Mouse (Mus musculus) CH12F3 (cell line): ENCODE data around the gene Rbbp8nl.
"Not testable (repeated sequence)": the region's sequence is repeated elsewhere in the genome, so short reads cannot be mapped to it uniquely, and the experiment has no call there.

ENCODE experiments used
- in situ Hi-C: fragments of 300-500 bp; cut with MboI; formaldehyde crosslinking; loops from 2 replicates; pipeline ENCODE4 v1.14.3; 2020; ENCODE audit warnings: low sequenced_read_pairs

Rbbp8nl gene

DNA sequence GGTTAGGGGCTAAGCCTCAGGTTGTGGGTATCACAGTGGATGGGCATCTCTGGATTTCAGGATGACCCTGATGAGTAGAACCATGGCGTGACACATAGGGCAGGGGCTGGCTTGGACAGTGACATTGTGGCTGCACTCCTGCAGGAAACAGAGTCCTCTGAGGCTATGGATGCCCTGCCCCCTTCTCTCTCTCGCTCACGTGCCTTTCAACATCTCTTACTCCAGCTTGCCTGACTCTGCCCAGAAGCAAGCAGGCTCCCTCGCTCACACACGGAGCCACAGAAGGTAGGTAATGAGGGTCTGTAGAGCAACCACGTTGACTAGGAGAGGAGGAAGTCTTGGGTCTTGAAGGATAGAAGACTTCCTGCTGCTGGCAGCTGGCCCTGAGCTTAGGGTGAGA is 824 bp upstream of the Rbbp8nl start:
- in situ Hi-C loops = no loop called here

DNA sequence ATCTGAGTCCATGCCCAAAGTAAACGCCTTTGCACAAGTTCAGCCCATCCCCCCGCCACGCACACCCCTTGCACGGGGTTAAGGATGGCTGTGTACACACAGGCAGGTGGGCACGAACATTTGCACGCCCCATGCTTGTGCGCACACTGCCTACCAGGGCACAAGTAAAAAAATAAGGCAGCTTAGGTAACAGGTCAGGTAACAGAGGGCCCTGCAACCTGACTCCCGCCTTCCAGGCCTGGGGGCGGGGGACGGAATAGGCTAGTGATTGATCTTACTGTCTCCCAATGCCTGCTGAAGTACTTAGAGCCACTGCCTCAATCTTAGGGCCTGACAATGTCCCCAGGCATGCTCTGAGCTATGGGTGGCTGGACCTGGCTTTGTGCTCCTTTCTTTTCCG is 713 bp downstream of the Rbbp8nl start:
- in situ Hi-C loops = no loop called here

DNA sequence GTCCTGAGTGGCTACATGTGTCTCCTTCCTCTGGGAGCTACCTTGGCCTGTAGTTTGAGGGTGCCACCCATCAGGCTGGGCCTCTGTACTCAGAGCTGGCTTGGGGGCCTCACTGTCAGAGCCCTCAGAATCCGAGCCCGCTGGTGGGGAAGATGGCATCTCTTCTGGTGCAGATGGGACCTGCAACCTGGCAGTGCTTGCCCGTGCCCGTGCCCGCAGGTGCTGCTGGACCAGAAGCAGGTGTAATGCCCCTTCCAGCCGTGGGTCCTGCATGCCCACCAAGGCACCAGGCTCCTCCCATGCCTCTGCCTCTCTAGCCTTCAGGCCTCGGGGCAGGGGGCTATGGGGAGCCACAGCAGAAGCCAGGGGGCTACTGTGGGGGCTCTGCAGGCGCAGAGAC is 10.4 kb downstream of the Rbbp8nl start:
- in situ Hi-C loops = no loop called here

GRCm38 (mm10) chr2:180277773-180278320 is 11.8 kb downstream of the Rbbp8nl start:
- in situ Hi-C loops = no loop called here

DNA sequence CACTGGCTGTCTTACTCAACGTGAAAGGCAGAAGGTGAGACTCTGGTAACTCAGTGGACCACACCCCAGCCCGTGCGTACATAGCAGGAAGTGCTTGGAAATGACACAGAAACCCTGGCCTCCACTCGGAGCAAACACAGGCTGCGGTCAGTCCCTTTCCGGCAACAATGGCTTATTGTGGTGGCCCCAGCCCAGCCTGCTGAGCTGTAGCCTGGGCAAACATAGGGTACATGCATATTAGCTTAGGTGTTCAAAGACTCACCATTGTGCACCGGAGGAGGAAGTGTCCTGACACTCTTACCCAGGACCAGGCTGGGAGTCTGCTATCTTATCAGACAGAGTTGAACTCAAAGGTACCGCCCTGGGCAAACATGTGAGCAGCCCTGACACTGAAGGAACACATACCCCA is 12.8 kb downstream of the Rbbp8nl start:
- in situ Hi-C loops = no loop called here

DNA sequence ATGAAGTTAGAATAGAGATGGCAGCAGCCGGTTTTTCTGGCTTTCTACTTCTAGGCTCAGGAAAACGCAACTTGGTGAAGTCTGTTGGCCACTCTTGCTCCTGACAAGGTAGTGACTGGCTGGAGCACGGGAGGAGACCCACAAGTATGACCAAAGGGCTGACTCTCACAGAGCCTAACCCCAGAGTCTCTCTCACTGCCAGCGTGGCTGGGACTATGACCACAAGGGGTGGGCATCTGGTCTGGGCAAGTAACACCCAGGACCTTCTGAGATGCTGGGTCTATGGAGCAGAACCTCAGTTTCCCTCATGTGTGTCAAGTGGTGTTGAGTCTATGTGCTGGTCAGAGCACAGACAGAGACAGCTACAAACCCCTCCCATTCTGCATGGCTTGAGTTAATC is 13.3 kb downstream of the Rbbp8nl start:
- in situ Hi-C loops = no loop called here

DNA sequence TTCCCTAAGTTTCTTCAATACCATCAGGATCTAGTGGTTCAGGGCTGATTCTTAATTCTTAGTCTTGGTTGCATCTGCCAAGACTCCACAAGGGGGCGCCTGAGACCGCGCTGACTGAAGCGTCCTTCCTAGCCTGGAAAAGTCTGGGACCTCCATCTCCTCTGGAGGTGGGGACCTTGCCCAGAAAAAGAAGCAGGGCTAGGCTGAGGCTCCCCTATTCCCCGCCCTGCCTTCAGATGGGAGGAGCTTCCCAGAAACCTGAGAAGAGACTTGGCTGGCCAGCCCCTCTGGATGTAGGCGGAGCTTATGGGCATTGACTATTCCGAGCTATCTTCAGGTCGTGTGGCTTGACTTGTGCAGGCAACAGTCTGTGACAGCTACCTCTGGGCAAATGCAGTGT is 13.8 kb downstream of the Rbbp8nl start:
- in situ Hi-C loops = no loop called here

DNA sequence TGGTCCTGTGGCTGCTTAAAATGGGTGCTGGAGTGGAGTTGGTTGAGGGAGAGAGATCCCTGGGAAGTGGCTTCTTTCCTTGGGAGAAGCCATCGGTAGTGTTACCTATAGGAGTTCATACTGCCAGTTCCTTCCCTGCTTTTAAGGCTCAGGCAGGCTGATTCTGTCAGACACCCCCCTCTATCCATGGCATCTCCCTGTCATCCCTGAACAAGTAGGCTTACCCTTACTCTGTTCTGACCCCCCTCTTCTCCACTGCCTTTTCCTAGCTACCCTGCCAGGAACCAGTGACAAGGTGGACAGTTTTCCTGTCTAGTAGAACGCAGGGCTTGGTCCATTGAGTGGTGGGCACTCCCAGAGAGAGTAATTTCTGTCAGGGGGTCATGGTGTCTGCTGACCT is 15.2 kb downstream of the Rbbp8nl start:
- in situ Hi-C loops = loop anchor here (5.0 kb wide), 1 partner anchor 68 kb away; no protein-coding TSS in a partner anchor

GRCm38 (mm10) chr2:180273394-180274244 is 16.1 kb downstream of the Rbbp8nl start, which contains the start of gene Cables2:
TSS of gene Cables2 (minus strand) at chr2:180273496.
- in situ Hi-C loops = loop anchor here (5.0 kb wide), 1 partner anchor 69 kb away; no protein-coding TSS in a partner anchor

- in situ Hi-C loops = loop anchor here (5.0 kb wide), 1 partner anchor 69 kb away; no protein-coding TSS in a partner anchor
Observed at GRCm38 (mm10) chr2:180272884-180273321, 16.8 kb downstream of the Rbbp8nl start.

DNA sequence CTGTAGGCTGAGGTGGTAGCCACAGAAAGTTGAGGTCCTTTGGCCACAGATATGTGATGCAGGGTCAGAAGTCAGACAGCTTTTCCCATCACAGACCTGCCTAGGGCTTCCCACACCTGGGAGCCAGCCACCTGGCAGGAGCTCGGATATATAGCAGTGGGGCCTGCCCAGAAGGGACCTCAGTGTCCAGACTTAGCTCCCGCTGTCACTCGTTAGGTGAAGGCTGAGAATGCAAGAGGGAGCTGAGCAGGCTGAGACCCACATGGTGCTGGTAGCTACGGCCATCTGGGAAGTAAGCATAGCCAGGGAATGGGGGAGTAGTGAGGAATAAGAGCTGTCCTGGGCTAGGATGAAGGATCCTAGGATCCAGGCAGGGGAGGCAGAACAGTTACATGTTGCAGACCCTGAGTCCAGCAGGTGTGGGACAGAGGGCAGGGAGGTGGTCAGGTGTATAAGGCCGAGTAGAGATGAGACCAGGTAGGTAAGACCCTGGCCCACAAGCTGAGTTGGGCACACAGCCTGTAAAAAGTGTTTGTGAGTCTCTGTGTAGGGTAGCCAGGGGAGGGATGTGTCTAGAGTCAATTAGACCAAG is 17.8 kb downstream of the Rbbp8nl start:
- in situ Hi-C loops = loop anchor here (5.0 kb wide), 1 partner anchor 70 kb away; no protein-coding TSS in a partner anchor

- in situ Hi-C loops = loop anchor here (5.0 kb wide), 1 partner anchor 72 kb away; no protein-coding TSS in a partner anchor
Observed at GRCm38 (mm10) chr2:180270537-180271255, 19.0 kb downstream of the Rbbp8nl start.

DNA sequence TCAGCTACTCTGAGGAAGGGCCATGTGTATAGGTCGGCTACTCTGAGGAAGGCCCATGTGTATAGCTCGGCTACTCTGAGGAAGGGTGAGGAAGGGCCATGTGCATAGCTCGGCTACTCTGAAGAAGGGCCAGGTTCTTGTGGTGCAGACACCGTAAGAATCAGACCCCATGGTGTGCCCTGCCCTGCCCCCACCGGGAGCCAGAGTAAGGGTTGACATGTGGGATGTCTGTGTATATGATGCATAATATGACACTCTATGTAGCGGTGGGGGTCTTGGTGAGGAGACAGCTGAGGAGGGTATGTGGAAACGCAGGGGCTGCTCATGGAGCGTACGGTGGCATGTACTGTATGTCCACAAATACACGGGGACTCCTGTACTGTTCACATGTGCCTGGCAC is 20.4 kb downstream of the Rbbp8nl start:
- in situ Hi-C loops = no loop called here

DNA sequence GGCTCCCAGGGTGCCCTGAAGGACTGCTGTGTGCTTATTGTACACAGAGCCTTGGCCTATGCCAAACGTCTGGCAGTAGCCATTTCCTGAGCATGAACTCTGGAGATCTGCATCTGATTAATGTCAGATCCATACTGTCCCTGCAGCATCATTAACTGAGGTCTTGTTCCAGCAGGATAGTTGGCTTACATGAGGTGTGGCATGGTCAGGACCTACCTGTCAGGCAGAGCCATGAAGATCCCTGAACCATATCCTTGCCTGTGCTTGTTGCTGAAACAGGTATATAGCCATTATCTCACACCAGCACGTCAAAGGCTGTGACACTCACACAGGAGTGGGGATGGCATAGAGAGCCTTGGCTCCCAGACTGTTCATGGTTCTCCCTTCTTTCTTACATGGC is 21.7 kb downstream of the Rbbp8nl start:
- in situ Hi-C loops = no loop called here

DNA sequence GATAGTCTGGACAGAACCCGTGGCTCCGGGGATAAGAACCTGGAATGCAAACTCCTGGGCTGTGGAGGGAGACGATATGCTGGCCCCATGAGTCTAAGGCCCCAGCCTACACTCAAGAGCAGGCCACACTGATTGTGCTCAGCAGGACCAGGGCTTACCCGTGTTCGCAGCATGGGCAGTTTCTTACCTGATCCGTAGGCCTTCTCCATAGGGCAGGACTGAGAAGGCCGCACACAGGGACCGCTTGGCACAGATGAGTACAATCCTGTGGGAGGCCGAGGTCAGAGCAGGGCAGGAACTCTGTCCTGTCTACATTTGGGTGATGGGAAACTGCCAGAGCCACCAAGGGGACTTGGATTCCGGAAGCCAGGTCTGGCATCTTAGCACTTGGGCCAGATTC is 26.8 kb downstream of the Rbbp8nl start:
- in situ Hi-C loops = no loop called here

- in situ Hi-C loops = no loop called here
Observed at GRCm38 (mm10) chr2:180262441-180262840, 27.2 kb downstream of the Rbbp8nl start.

DNA sequence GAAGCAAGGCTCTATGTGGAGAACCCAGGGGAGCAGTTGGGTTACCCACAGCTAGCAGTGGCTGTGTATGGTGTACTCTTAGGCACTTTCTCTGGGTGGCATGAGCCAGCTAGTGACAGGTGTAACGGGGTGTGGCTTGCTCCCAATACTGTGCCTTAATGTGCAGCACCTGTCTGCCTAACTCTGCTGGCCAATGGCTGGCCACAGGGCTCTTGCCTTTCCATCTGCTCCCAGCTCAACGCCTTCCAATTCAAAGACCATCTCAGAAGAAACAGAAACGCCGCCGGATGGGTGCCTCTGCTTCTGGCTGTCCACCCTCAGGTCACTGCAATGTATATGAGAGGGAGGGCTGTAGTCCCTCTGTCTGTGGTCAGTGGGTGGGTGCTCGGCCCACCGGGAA is 27.8 kb downstream of the Rbbp8nl start:
- in situ Hi-C loops = no loop called here

DNA sequence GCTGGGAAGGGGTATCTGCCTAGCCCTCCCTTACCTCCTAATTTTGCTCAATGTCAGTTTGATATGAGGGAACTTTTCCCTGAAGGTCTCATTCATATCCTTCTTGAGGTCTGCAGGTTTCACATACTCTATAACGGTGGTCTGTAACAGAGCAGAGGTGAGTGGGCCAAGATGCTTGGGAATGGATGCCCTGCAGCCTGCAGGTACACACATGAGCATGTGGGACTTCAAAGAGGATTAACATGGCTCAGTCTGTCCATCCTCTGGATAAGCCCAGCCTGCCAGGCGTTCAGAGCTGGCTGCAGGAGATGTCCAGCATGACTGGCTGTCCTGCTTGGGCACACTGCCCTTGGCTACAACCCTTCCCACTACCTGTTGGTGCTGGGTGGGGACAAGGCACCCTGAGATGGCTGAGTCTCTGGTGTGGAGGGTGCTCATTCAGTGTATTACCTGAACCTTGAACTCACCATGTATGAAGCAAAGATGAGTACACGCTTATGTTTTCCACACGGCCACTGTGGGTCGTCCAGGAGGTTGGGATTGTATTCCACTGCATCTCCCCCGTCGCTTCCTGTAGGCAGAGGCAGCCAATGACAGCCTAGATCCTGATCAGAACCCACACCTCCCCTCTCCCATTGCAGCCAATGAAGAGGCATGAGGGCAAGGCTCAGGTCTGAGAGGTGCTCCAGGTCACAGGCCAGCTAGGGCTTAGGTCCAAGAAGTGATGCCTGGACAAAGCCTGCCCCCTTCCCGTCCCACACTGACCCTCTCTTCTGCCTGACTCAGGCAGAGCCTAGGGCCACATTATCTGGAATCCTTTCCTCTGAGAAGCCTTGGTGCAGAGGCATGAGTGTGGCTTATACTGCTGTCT is 28.8 kb downstream of the Rbbp8nl start:
- in situ Hi-C loops = no loop called here

GRCm38 (mm10) chr2:180259826-180260609 is 29.7 kb downstream of the Rbbp8nl start:
- in situ Hi-C loops = not testable (repeated sequence)
